Mouse (Mus musculus) lung, adult 18-20 months (tissue): ENCODE measurements at regions not wholly inside any gene's neighbourhood (a gene's known extent, or its start where the extent isn't known, plus 50 kb on each side); places are given as distances from the start of the nearest gene placed in this dataset.

ENCODE experiments used
- DNase-seq, 2 experiments: peaks; one replicate each; pipeline ENCODE4 v3.0.0; 2022; ENCODE audit warnings: mixed read lengths in 2 of 2

GRCm38 (mm10) chr7:67428388-67428787, 55.7 kb upstream of the Mef2a start:
- no peak for DNase-seq

- no peak for DNase-seq
Observed at GRCm38 (mm10) chr7:67426076-67426475, 53.4 kb upstream of the Mef2a start.

- DNase-seq = peak; percentile 38 to 60
Observed at GRCm38 (mm10) chr7:67425581-67425980, 52.9 kb upstream of the Mef2a start.

- peak in 1 of 2 experiments; percentile 58 for DNase-seq
Observed at GRCm38 (mm10) chr7:67424810-67425485, 52.3 kb upstream of the Mef2a start.
